24 mouse cellular contexts compared by ENCODE assay signal in genomic region chr2:144547559-144547958, GRCm38 (mm10).
"Had no signal": no experiment of that assay in that cellular context is flagged by ENCODE, and none has a peak within 500 bp of the region (broad histone marks: within the 10 kb centered on the region; RNA-seq: fewer than 3 reads in every experiment).

No protein-coding gene starts in this region.

- H3K4me2 ChIP-seq: heart, embryonic 11.5 days; heart, embryonic 13.5 days; heart, embryonic 15.5 days; hindbrain, embryonic 13.5 days; hindbrain, embryonic 15.5 days; limb, embryonic 13.5 days; limb, embryonic 15.5 days; liver, embryonic 12.5 days had no signal

- H3K27me3 ChIP-seq: heart, embryonic 13.5 days; heart, embryonic 15.5 days; hindbrain, embryonic 13.5 days; hindbrain, embryonic 15.5 days; limb, embryonic 13.5 days; limb, embryonic 15.5 days; liver, embryonic 12.5 days had no signal

- ATAC-seq: hindbrain, postnatal 0 days; intestine, embryonic 16.5 days; liver, embryonic 12.5 days had no signal

- H3K27ac ChIP-seq: heart, adult 2 months; heart, embryonic 13.5 days; hindbrain, embryonic 13.5 days; hindbrain, embryonic 15.5 days; hindbrain, postnatal 0 days; limb, embryonic 13.5 days; limb, embryonic 15.5 days; liver, embryonic 12.5 days; liver, embryonic 14.5 days had no signal

- H3K9me3 ChIP-seq: heart, embryonic 13.5 days; heart, embryonic 15.5 days; hindbrain, embryonic 13.5 days; hindbrain, embryonic 15.5 days; limb, embryonic 13.5 days; limb, embryonic 15.5 days; liver, embryonic 12.5 days had no signal

- H3K4me3 ChIP-seq: heart, adult 2 months; heart, embryonic 13.5 days; heart, embryonic 15.5 days; hindbrain, embryonic 13.5 days; hindbrain, embryonic 15.5 days; limb, embryonic 13.5 days; limb, embryonic 15.5 days; liver, embryonic 12.5 days had no signal

- H3K9ac ChIP-seq: heart, embryonic 13.5 days; heart, embryonic 15.5 days; hindbrain, embryonic 13.5 days; hindbrain, embryonic 15.5 days; limb, embryonic 13.5 days; limb, embryonic 15.5 days; liver, embryonic 12.5 days; liver, embryonic 14.5 days had no signal

- DNase-seq: gastrocnemius, postnatal 14 days; gastrocnemius, postnatal 36 days; heart, adult 11 months; heart, adult 2 months; heart, postnatal 14 days; heart, postnatal 36 days; kidney, adult 11 months; kidney, adult 8-10 months; kidney, postnatal 10 days; kidney, postnatal 25 days; layer of hippocampus, adult 9-11 months; layer of hippocampus, postnatal 36 days; left cerebral cortex, postnatal 4 days had no signal
